Mouse (Mus musculus) lung, embryonic 14.5 days (tissue): Measurements from ENCODE around the gene St8sia4. TPM values are rescaled to one million over a fixed set of nuclear protein-coding genes. Genes with fewer than 3 reads are reported as not detected.
"Not testable (repeated sequence)": the region's sequence is repeated elsewhere in the genome, so short reads cannot be mapped to it uniquely, and the experiment has no call there.

ENCODE experiments used
- ATAC-seq: fragments of 200-750 bp; cut with Nextera tagmentation; 2 replicates; pipeline ENCODE4 v1.8.0; 2017; ENCODE audit warnings: mild to moderate bottlenecking, moderate TSS enrichment, moderate library complexity; ENCODE audit not compliant: insufficient read depth
- DNase-seq: peaks from one replicate; pipeline ENCODE4 v3.0.0-alpha.2; 2015
- H3K27ac ChIP-seq: fragments of 300-500 bp; sonication (generic); 2 replicates; pipeline ENCODE4 v1.5.1; 2014; ENCODE audit warnings: low read depth, mild to moderate bottlenecking, moderate library complexity
- H3K27me3 ChIP-seq: fragments of 300-500 bp; sonication (generic); 2 replicates; pipeline ENCODE4 v1.6.1; 2014; ENCODE audit warnings: low read length, control low read depth; ENCODE audit not compliant: insufficient read depth
- H3K36me3 ChIP-seq: fragments of 300-500 bp; sonication (generic); 2 replicates; pipeline ENCODE4 v1.6.1; 2014; ENCODE audit warnings: control low read depth; ENCODE audit not compliant: insufficient read depth
- H3K4me1 ChIP-seq: fragments of 300-500 bp; sonication (generic); 2 replicates; pipeline ENCODE4 v1.6.1; 2014; ENCODE audit warnings: antibody characterized with exemption, control low read depth; ENCODE audit not compliant: insufficient read depth
- H3K4me2 ChIP-seq: fragments of 300-500 bp; sonication (generic); 2 replicates; pipeline ENCODE4 v1.6.1; 2014; ENCODE audit warnings: mild to moderate bottlenecking
- H3K4me3 ChIP-seq: fragments of 300-500 bp; sonication (generic); 2 replicates; pipeline ENCODE4 v1.5.1; 2014; ENCODE audit warnings: low read depth, low read length
- H3K9ac ChIP-seq: fragments of 300-500 bp; sonication (generic); 2 replicates; pipeline ENCODE4 v1.6.1; 2014
- H3K9me3 ChIP-seq: fragments of 300-500 bp; sonication (generic); 2 replicates; pipeline ENCODE4 v1.6.1; 2016; ENCODE audit warnings: low read depth, low read length, control low read depth
- CTCF ChIP-seq: IDR thresholded peaks from 2 replicates; pipeline ENCODE4 v1.5.1; 2016; ENCODE audit warnings: antibody characterized with exemption, low read depth
- WGBS: fragments of 180-500 bp; shearing (Covaris S2); extraction: QIAGEN DNeasy Blood & Tissue Kit; methylation state at CpG from one replicate; pipeline ENCODE4 v1.1.7; 2014; 5-methylcytosine and 5-hydroxymethylcytosine counted together
- polyA plus RNA-seq: library from polyadenylated mRNA; unstranded; fragments of >200 nt; fragmentation: Nextera tagmentation; extraction: Ambion mirVana; gene quantifications from 2 replicates; pipeline ENCODE4 v1.2.1, GENCODE M21; 2014

The St8sia4 gene
- polyA plus RNA-seq, 1 experiment from 2014 or later: 16.3 TPM

- 70% methylated on average over 1 of the region's 1 CpGs for WGBS
- no peaks in the 10 kb centered on the region for H3K9me3 ChIP-seq
- H3K4me1 ChIP-seq: no peaks in the 10 kb centered on the region
- TF ChIP-seq CTCF: no peak
- ATAC-seq: no peak
- H3K36me3 ChIP-seq: no peaks in the 10 kb centered on the region
- no peak overlapping the region for H3K4me2 ChIP-seq
- no peak overlapping the region for H3K9ac ChIP-seq
- no peak overlapping the region for H3K4me3 ChIP-seq
- no peak overlapping the region for H3K27ac ChIP-seq
- no peaks in the 10 kb centered on the region for H3K27me3 ChIP-seq
- no peak for DNase-seq
Measured at GRCm38 (mm10) chr1:95571106-95571505, 96.3 kb downstream of the St8sia4 start.

DNA sequence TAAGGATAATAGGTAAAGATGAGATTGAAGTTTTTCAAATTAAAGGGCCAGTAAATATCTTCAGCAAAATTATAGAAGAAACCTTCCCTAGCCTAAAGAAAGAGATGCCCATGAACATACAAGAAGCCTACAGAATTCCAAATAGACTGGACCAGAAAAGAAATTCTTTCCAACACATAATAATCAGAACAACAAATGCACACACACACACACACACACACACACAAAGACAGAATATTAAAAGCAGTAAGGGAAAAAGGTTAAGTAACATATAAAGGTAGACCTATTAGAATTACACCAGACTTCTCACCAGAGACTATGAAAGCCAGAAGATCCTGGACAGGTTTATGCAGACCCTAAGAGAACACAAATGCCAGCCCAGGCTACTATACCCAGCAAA is 112.8 kb downstream of the St8sia4 start:
- not testable (repeated sequence) for H3K4me1 ChIP-seq, H3K36me3 ChIP-seq, ATAC-seq, DNase-seq, H3K9ac ChIP-seq, H3K27ac ChIP-seq, H3K27me3 ChIP-seq, H3K4me3 ChIP-seq, H3K4me2 ChIP-seq, H3K9me3 ChIP-seq

DNA sequence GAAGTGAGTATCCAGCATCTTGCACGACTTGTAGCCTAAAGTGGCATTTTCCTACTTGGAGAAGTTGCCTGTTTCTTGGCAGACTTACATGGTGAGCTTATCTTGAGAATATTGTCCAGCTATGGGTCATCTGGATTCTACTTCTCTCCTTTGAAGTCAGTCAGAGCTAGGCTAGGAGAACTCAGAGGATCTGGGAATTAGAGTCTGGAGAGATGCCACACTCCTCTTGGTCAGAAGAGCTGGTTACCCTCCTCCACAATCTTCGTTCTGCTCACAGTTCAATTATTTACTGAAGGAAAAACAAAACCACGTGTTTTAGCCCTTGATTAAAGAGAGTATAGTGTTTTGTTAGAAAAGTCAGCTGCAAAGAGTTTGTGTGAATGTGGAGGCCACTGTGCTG is 125.9 kb downstream of the St8sia4 start:
- Histone ChIP-seq H3K27me3 (no peaks in the 10 kb centered on the region), H3K9me3 (no peaks in the 10 kb centered on the region), H3K4me1 (no peaks in the 10 kb centered on the region), H3K4me2 (no peak overlapping the region), H3K27ac (no peak overlapping the region), H3K36me3 (no peaks in the 10 kb centered on the region), H3K9ac (no peak overlapping the region), H3K4me3 (no peak overlapping the region)
- TF ChIP-seq CTCF: no peak
- WGBS: 47% methylated on average over 3 of the region's 3 CpGs
- no peak for ATAC-seq
- DNase-seq: no peak
